Mouse (Mus musculus) lung, embryonic 16.5 days (tissue): ENCODE measurements around the gene Mbtps1. TPM values are rescaled to one million over a fixed set of nuclear protein-coding genes. Genes with fewer than 3 reads are reported as not detected.

Experiments used
- ATAC-seq: fragments of 200-750 bp; cut with Nextera tagmentation; 2 replicates; pipeline ENCODE4 v1.8.0; 2017; ENCODE audit warnings: low read depth, mild to moderate bottlenecking, moderate library complexity
- H3K27ac ChIP-seq: fragments of 300-500 bp; sonication (generic); 2 replicates; pipeline ENCODE4 v1.5.1; 2014; ENCODE audit warnings: mild to moderate bottlenecking, control low read depth, low read length
- H3K27me3 ChIP-seq: fragments of 300-500 bp; sonication (generic); 2 replicates; pipeline ENCODE4 v1.6.1; 2014; ENCODE audit warnings: low read depth, low read length, mixed read lengths; ENCODE audit not compliant: control insufficient read depth, insufficient read depth
- H3K36me3 ChIP-seq: fragments of 300-500 bp; sonication (generic); 2 replicates; pipeline ENCODE4 v1.6.1; 2014; ENCODE audit warnings: low read length; ENCODE audit not compliant: control insufficient read depth, insufficient read depth
- H3K4me1 ChIP-seq: fragments of 300-500 bp; sonication (generic); replicated peaks from 2 replicates; pipeline ENCODE4 v1.6.1; 2014; ENCODE audit warnings: low read length, mixed read lengths; ENCODE audit not compliant: control insufficient read depth, insufficient read depth
- H3K4me2 ChIP-seq: fragments of 300-500 bp; sonication (generic); 2 replicates; pipeline ENCODE4 v1.6.1; 2014; ENCODE audit warnings: low read depth, low read length, control low read depth
- H3K4me3 ChIP-seq: fragments of 300-500 bp; sonication (generic); 2 replicates; pipeline ENCODE4 v1.5.1; 2014; ENCODE audit warnings: mild to moderate bottlenecking, low read length, control low read depth
- H3K9ac ChIP-seq: fragments of 300-500 bp; sonication (generic); 2 replicates; pipeline ENCODE4 v1.6.1; 2014; ENCODE audit warnings: low read length, control low read depth
- H3K9me3 ChIP-seq: fragments of 300-500 bp; sonication (generic); 2 replicates; pipeline ENCODE4 v1.6.1; 2016; ENCODE audit warnings: low read length; ENCODE audit not compliant: control insufficient read depth
- WGBS: fragments of 180-500 bp; shearing (Covaris S2); extraction: QIAGEN DNeasy Blood & Tissue Kit; methylation state at CpG from one replicate; pipeline ENCODE4 v1.1.7; 2014; 5-methylcytosine and 5-hydroxymethylcytosine counted together
- polyA plus RNA-seq: library from polyadenylated mRNA; unstranded; fragments of >200 nt; fragmentation: Nextera tagmentation; extraction: Ambion mirVana; gene quantifications from 2 replicates; pipeline ENCODE4 v1.2.1, GENCODE M21; 2015

Gene Mbtps1
- polyA plus RNA-seq, 1 experiment from 2014 or later: 126 TPM

GRCm38 (mm10) chr8:119501598-119501997 is 56.9 kb downstream of the Mbtps1 start, which contains the start of gene Slc38a8:
Gene Slc38a8, minus strand, starts transcription at chr8:119501698.
- no peak within 1 kb of the TSS; the same call in 1 of the 2 replicates for H3K9ac ChIP-seq
- H3K4me3 ChIP-seq: no peak within 1 kb of the TSS
- no peak within 1 kb of the TSS for H3K4me2 ChIP-seq
- H3K27ac ChIP-seq: no peak within 1 kb of the TSS
- H3K36me3 ChIP-seq: 0 out of 2 replicates have a peak, but pooled peaks cover 2% of the 10 kb centered on the region
- no peaks in the 10 kb centered on the region for H3K27me3 ChIP-seq
- H3K4me1 ChIP-seq: 0 out of 2 replicates have a peak, but pooled peaks cover 4% of the 10 kb centered on the region
- ATAC-seq: no peak
- no peaks in the 10 kb centered on the region for H3K9me3 ChIP-seq
- 28% methylated on average over 5 of the region's 5 CpGs for WGBS

- no peaks in the 10 kb centered on the region for H3K36me3 ChIP-seq
- H3K4me2 ChIP-seq: no peak overlapping the region
- no peaks in the 10 kb centered on the region for H3K27me3 ChIP-seq
- no peak for ATAC-seq
- no peak overlapping the region for H3K9ac ChIP-seq
- whole genome bisulfite sequencing: 87% methylated on average over 2 of the region's 2 CpGs
- H3K4me3 ChIP-seq: no peak overlapping the region
- H3K27ac ChIP-seq: no peak overlapping the region
- no peaks in the 10 kb centered on the region for H3K9me3 ChIP-seq
- 0 out of 2 replicates have a peak, but pooled peaks cover 4% of the 10 kb centered on the region for H3K4me1 ChIP-seq
These were observed 58.7 kb downstream of the Mbtps1 start for GRCm38 (mm10) chr8:119499836-119500235.

GRCm38 (mm10) chr8:119496848-119497247 is 61.7 kb downstream of the Mbtps1 start:
- H3K27me3 ChIP-seq: no peaks in the 10 kb centered on the region
- 16% methylated on average over 6 of the region's 6 CpGs for WGBS
- no peak for ATAC-seq

GRCm38 (mm10) chr8:119487093-119487492 is 71.4 kb downstream of the Mbtps1 start:
- Histone ChIP-seq H3K4me1 (peaks cover 10% of the 10 kb centered on the region), H3K27ac (no peak overlapping the region), H3K9me3 (no peaks in the 10 kb centered on the region), H3K4me3 (no peak overlapping the region), H3K9ac (no peak overlapping the region), H3K27me3 (no peaks in the 10 kb centered on the region), H3K36me3 (no peaks in the 10 kb centered on the region), H3K4me2 (no peak overlapping the region)
- ATAC-seq: no peak
- WGBS: 64% methylated on average over 7 of the region's 7 CpGs

More at GRCm38 (mm10) chr8:119496848-119497247, 61.7 kb downstream of the Mbtps1 start:
- Histone ChIP-seq H3K4me2 (no peak overlapping the region), H3K27ac (no peak overlapping the region), H3K9me3 (no peaks in the 10 kb centered on the region), H3K9ac (no peak overlapping the region), H3K4me3 (no peak overlapping the region), H3K36me3 (no peaks in the 10 kb centered on the region), H3K4me1 (no peaks in the 10 kb centered on the region)

- no peak overlapping the region for H3K4me3 ChIP-seq
- H3K9ac ChIP-seq: no peak overlapping the region
- H3K9me3 ChIP-seq: no peaks in the 10 kb centered on the region
- 81% methylated on average over 11 of the region's 11 CpGs for WGBS
- no peaks in the 10 kb centered on the region for H3K4me1 ChIP-seq
- no peak overlapping the region for H3K27ac ChIP-seq
- H3K36me3 ChIP-seq: no peaks in the 10 kb centered on the region
- no peaks in the 10 kb centered on the region for H3K27me3 ChIP-seq
- no peak for ATAC-seq
- no peak overlapping the region for H3K4me2 ChIP-seq
These were observed 74.2 kb downstream of the Mbtps1 start for GRCm38 (mm10) chr8:119484145-119484896.

GRCm38 (mm10) chr8:119478684-119479083 is 79.9 kb downstream of the Mbtps1 start:
- 25% methylated on average over 5 of the region's 5 CpGs for WGBS
- no peaks in the 10 kb centered on the region for H3K4me1 ChIP-seq
- H3K4me3 ChIP-seq: no peak overlapping the region
- H3K9ac ChIP-seq: no peak overlapping the region
- no peak for ATAC-seq
- no peaks in the 10 kb centered on the region for H3K27me3 ChIP-seq
- H3K27ac ChIP-seq: no peak overlapping the region
- H3K36me3 ChIP-seq: no peaks in the 10 kb centered on the region
- H3K9me3 ChIP-seq: no peaks in the 10 kb centered on the region
- H3K4me2 ChIP-seq: no peak overlapping the region

- peaks cover 10% of the 10 kb centered on the region; the same call in 1 of the 2 replicates for H3K27me3 ChIP-seq
- ATAC-seq: no peak
- 86% methylated on average over 8 of the region's 8 CpGs for WGBS
- H3K9me3 ChIP-seq: no peaks in the 10 kb centered on the region
- no peak overlapping the region for H3K9ac ChIP-seq
- H3K27ac ChIP-seq: no peak overlapping the region
- no peak overlapping the region for H3K4me2 ChIP-seq
- H3K4me1 ChIP-seq: peaks cover 15% of the 10 kb centered on the region
- H3K4me3 ChIP-seq: no peak overlapping the region
- no peaks in the 10 kb centered on the region for H3K36me3 ChIP-seq
These were observed 90.4 kb downstream of the Mbtps1 start for GRCm38 (mm10) chr8:119468091-119468490.

GRCm38 (mm10) chr8:119466794-119467193 is 91.7 kb downstream of the Mbtps1 start:
- peaks cover 15% of the 10 kb centered on the region for H3K4me1 ChIP-seq
- peaks cover 10% of the 10 kb centered on the region; the same call in 1 of the 2 replicates for H3K27me3 ChIP-seq
- no peaks in the 10 kb centered on the region for H3K9me3 ChIP-seq
- H3K4me2 ChIP-seq: no peak overlapping the region
- no peak overlapping the region for H3K27ac ChIP-seq
- no peak for ATAC-seq
- WGBS: 58% methylated on average over 10 of the region's 10 CpGs
- H3K9ac ChIP-seq: no peak overlapping the region
- H3K36me3 ChIP-seq: no peaks in the 10 kb centered on the region
- no peak overlapping the region for H3K4me3 ChIP-seq

- ATAC-seq: peak; percentile 78
- Histone ChIP-seq H3K4me3 (0 out of 2 replicates have a peak overlapping the region, but pooled peaks have one; percentile 6), H3K9ac (no peak overlapping the region)
These were observed 92.4 kb downstream of the Mbtps1 start for GRCm38 (mm10) chr8:119466105-119466504.

More at GRCm38 (mm10) chr8:119466105-119466504, 92.4 kb downstream of the Mbtps1 start:
- Histone ChIP-seq H3K27me3 (peaks cover 10% of the 10 kb centered on the region; the same call in 1 of the 2 replicates), H3K9me3 (no peaks in the 10 kb centered on the region), H3K27ac (no peak overlapping the region), H3K4me2 (peak overlapping the region; percentile 42), H3K4me1 (peaks cover 15% of the 10 kb centered on the region), H3K36me3 (no peaks in the 10 kb centered on the region)
- 1% methylated on average over 18 of the region's 18 CpGs for WGBS
